Mouse (Mus musculus): Measurements from ENCODE around the gene Psma7. TPM values are rescaled to one million over a fixed set of nuclear protein-coding genes. Genes with fewer than 3 reads are reported as not detected.

Psma7 gene
- total and polyA plus RNA-seq, 2 experiments from 2014 or later: 163 to 457 TPM

DNA sequence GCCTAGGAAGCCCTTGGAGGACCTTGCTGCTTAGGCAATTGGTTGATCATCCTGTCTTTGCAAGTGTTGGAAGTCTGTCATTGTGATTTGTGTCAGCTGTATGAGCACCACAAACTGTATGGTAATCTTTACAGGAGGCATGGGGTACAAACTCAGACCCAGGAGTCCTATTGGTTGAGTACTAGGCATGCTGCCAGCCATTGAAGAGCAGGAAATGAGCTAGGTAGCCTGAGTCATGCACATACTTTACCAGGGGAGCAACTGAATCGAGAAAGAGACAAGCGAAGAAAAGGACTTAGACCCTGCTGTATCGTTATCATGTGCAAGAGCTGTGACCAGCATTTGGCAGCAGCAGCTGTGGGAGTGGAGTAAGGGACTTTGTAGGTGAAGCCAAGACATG lies 9.3 kb downstream of the Psma7 start:
- Histone ChIP-seq H3K9me3 (replicated peaks; ENCODE audit: control insufficient read depth, low read length) (no peaks in the 10 kb centered on the region), H3K27ac (ENCODE audit: low read depth) (no peak overlapping the region), H3K9ac (replicated peaks; ENCODE audit: low read depth, low read length) (no peak overlapping the region), H3K4me2 (ENCODE audit: low read depth, low read length) (no peak overlapping the region), H3K36me3 (replicated peaks; ENCODE audit: control insufficient read depth, insufficient read depth, low read length) (peaks cover 99% of the 10 kb centered on the region), H3K4me1 (ENCODE audit: control insufficient read depth, insufficient read depth) (peaks cover 7% of the 10 kb centered on the region; the same call in 1 of the 2 replicates), H3K27me3 (ENCODE audit: control insufficient read depth, insufficient read depth, low read length) (no peaks in the 10 kb centered on the region), H3K4me3 (ENCODE audit: low read depth, low read length) (no peak overlapping the region)
- TF ChIP-seq CTCF (IDR thresholded peaks at IDR 0.05; ENCODE audit: low read depth) (no peak), EP300 (IDR thresholded peaks at IDR 0.05; ENCODE audit: low read depth) (no peak)
- ATAC-seq (ENCODE audit: insufficient read depth, low read depth): no peak
- DNase-seq (ENCODE audit: low spot score): peak; percentile 38
- 18% methylated on average over 3 of the region's 3 CpGs for WGBS

DNA sequence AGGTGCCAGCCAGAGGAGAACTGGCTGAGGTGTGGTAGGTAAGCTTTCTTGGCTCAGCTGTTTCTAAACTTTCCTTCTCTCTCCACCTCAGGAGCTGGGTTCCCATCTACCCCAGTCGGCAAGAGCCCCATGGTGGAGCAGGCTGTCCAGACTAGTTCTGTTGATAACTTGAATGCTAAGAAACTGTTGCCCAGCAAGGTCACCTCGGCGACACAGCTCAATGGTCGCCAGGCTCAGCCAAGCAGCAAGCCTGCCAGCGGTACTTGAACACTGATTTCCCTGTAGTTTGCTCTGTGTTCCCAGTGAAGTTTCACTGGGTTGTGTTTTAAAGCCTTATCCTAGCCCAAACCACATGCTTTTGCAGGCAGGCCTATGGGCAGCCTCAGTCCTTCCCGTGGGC lies 11.0 kb downstream of the Psma7 start:
- ATAC-seq (ENCODE audit: insufficient read depth, low read depth): no peak
- DNase-seq (ENCODE audit: low spot score): no peak
- no peak overlapping the region for H3K4me2 ChIP-seq (ENCODE audit: low read depth, low read length)
- H3K27ac ChIP-seq (ENCODE audit: low read depth): no peak overlapping the region
- peaks cover 84% of the 10 kb centered on the region for H3K36me3 ChIP-seq (replicated peaks; ENCODE audit: control insufficient read depth, insufficient read depth, low read length)
- no peaks in the 10 kb centered on the region for H3K9me3 ChIP-seq (replicated peaks; ENCODE audit: control insufficient read depth, low read length)
- no peak for TF ChIP-seq EP300 (IDR thresholded peaks at IDR 0.05; ENCODE audit: low read depth)
- TF ChIP-seq CTCF (IDR thresholded peaks at IDR 0.05; ENCODE audit: low read depth): no peak
- peaks cover 23% of the 10 kb centered on the region for H3K4me1 ChIP-seq (ENCODE audit: control insufficient read depth, insufficient read depth)
- H3K4me3 ChIP-seq (ENCODE audit: low read depth, low read length): no peak overlapping the region
- H3K9ac ChIP-seq (replicated peaks; ENCODE audit: low read depth, low read length): no peak overlapping the region
- H3K27me3 ChIP-seq (ENCODE audit: control insufficient read depth, insufficient read depth, low read length): no peaks in the 10 kb centered on the region
- 79% methylated on average over 6 of the region's 6 CpGs for WGBS

DNA sequence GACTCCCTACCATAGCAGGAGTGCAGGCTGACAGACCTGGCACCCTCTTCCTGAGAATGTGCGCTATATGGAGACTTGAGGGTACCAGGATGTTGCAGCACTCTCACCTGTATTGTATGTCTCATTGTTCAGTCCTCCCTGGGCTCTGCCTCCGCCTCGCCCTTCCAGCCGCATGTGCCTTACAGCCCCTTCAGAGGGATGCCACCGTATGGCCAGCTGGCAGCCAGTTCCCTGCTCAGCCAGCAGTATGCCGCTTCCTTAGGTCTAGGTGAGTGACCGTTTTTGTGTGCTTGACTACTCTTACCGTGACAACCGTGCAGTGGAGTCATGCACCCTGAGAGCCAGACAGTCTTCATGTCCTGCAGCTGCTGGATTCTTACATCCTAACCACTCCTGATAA lies 14.5 kb downstream of the Psma7 start:
- H3K9ac ChIP-seq (replicated peaks; ENCODE audit: low read depth, low read length): no peak overlapping the region
- no peak for ATAC-seq (ENCODE audit: insufficient read depth, low read depth)
- H3K4me1 ChIP-seq (ENCODE audit: control insufficient read depth, insufficient read depth): peaks cover 32% of the 10 kb centered on the region

DNA sequence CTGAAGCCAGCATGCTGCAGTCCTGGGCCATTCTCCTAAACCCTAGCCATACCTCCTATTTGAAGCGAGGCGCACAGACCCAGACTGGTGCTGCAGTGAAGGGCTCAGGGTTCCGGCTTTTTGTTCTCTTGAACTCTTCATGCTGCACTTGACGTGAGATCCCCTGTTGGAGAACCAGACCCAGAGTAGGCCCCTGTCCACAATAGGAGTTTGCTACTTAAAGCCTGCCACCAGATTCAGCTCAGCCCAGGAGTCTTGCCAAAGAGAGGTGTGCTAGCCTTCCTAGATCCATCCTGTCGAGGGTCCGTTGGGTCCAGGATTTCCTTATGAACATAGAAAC lies 16.4 kb downstream of the Psma7 start:
- H3K27ac ChIP-seq (ENCODE audit: low read depth): no peak overlapping the region
- WGBS: 14% methylated on average over 6 of the region's 6 CpGs
- H3K27me3 ChIP-seq (ENCODE audit: control insufficient read depth, insufficient read depth, low read length): no peaks in the 10 kb centered on the region
- peak overlapping the region; percentile 88 for H3K9ac ChIP-seq (replicated peaks; ENCODE audit: low read depth, low read length)
- no peaks in the 10 kb centered on the region for H3K9me3 ChIP-seq (replicated peaks; ENCODE audit: control insufficient read depth, low read length)
- peaks cover 30% of the 10 kb centered on the region for H3K36me3 ChIP-seq (replicated peaks; ENCODE audit: control insufficient read depth, insufficient read depth, low read length)
- no peak for ATAC-seq (ENCODE audit: insufficient read depth, low read depth)
- H3K4me1 ChIP-seq (ENCODE audit: control insufficient read depth, insufficient read depth): peaks cover 37% of the 10 kb centered on the region
- peak overlapping the region; percentile 91 for H3K4me2 ChIP-seq (ENCODE audit: low read depth, low read length)
- no peak for TF ChIP-seq EP300 (IDR thresholded peaks at IDR 0.05; ENCODE audit: low read depth)
- no peak for TF ChIP-seq CTCF (IDR thresholded peaks at IDR 0.05; ENCODE audit: low read depth)
- no peak for DNase-seq (ENCODE audit: low spot score)
- peak overlapping the region; percentile 84 for H3K4me3 ChIP-seq (ENCODE audit: low read depth, low read length)

More for the DNA sequence above, 14.5 kb downstream of the Psma7 start:
- no peak for DNase-seq (ENCODE audit: low spot score)
- H3K27me3 ChIP-seq (ENCODE audit: control insufficient read depth, insufficient read depth, low read length): no peaks in the 10 kb centered on the region
- H3K27ac ChIP-seq (ENCODE audit: low read depth): no peak overlapping the region
- no peak for TF ChIP-seq CTCF (IDR thresholded peaks at IDR 0.05; ENCODE audit: low read depth)
- no peak for TF ChIP-seq EP300 (IDR thresholded peaks at IDR 0.05; ENCODE audit: low read depth)
- peaks cover 49% of the 10 kb centered on the region for H3K36me3 ChIP-seq (replicated peaks; ENCODE audit: control insufficient read depth, insufficient read depth, low read length)
- 52% methylated on average over 9 of the region's 9 CpGs for WGBS
- no peak overlapping the region for H3K4me3 ChIP-seq (ENCODE audit: low read depth, low read length)
- no peak overlapping the region for H3K4me2 ChIP-seq (ENCODE audit: low read depth, low read length)
- no peaks in the 10 kb centered on the region for H3K9me3 ChIP-seq (replicated peaks; ENCODE audit: control insufficient read depth, low read length)

DNA sequence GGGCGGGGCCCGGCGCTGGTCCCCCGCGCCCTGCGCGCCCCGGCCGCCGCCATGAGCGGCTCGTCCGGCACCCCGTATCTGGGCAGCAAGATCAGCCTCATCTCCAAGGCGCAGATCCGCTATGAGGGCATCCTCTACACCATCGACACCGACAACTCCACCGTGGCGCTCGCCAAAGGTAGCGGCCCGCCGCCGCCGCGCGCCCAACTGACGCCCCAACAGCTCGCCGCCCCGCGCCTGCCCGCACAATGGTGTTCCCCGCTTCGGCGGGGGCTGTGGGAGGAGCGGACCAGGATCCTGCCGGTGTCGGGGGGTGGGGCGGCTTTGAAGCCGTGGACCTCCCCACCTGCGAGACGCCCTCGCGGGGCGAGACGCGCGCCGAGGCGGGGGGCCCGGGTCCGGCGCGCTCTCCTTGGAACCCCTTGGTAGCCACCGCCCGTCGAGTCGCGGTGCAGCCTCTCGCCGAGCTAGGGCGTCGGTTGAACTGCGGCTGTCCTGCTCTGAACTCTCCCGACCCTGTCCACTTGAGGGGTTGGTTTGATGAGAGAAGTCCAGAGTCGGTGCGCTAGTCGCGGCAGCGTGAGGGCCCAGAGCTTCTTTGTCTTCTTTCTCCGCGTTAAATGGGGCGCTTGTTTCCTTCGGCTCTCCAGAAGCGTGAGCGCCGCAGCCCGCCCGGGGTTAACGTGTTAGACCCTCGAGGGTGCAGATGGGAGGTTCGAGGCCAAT lies 16.9 kb downstream of the Psma7 start:
- ATAC-seq (ENCODE audit: insufficient read depth, low read depth): peak; percentile 7; the same call in 1 of the 2 replicates
- Histone ChIP-seq H3K9me3 (replicated peaks; ENCODE audit: control insufficient read depth, low read length) (no peaks in the 10 kb centered on the region), H3K9ac (replicated peaks; ENCODE audit: low read depth, low read length) (peak overlapping the region; percentile 88), H3K4me2 (ENCODE audit: low read depth, low read length) (peak overlapping the region; percentile 91), H3K27ac (ENCODE audit: low read depth) (peak overlapping the region; percentile 96), H3K4me3 (ENCODE audit: low read depth, low read length) (peak overlapping the region; percentile 84), H3K4me1 (ENCODE audit: control insufficient read depth, insufficient read depth) (peaks cover 37% of the 10 kb centered on the region), H3K36me3 (replicated peaks; ENCODE audit: control insufficient read depth, insufficient read depth, low read length) (peaks cover 24% of the 10 kb centered on the region), H3K27me3 (ENCODE audit: control insufficient read depth, insufficient read depth, low read length) (no peaks in the 10 kb centered on the region)
- 1% methylated on average over 49 of the region's 84 CpGs for WGBS
- no peak for TF ChIP-seq CTCF (IDR thresholded peaks at IDR 0.05; ENCODE audit: low read depth)
- TF ChIP-seq EP300 (IDR thresholded peaks at IDR 0.05; ENCODE audit: low read depth): no peak
- no peak for DNase-seq (ENCODE audit: low spot score)

Measured in heart, postnatal 0 days (tissue).